Mouse (Mus musculus): ENCODE results near the gene Cntn2. TPM values are rescaled to one million over a fixed set of nuclear protein-coding genes. Genes with fewer than 3 reads are reported as not detected.

Cntn2 gene
- total RNA-seq, 4 experiments from 2014 or later, result 74.6 to 104 (median 85.8) TPM

Other genes with a start within 250 kb of the Cntn2 start
- 1 to 10 TPM; 5.1 to 6.2 (median 5.7) TPM for gene Klhdc8a, start 244.6 kb downstream of the Cntn2 start, total RNA-seq (2022)
- gene Nuak2, start 227.1 kb downstream of the Cntn2 start, total RNA-seq (2022), result 1 to 10 TPM; 1.2 to 2.0 (median 1.9) TPM
- gene Tmcc2, start 152.0 kb downstream of the Cntn2 start, total RNA-seq (2022), result 100 to 1,000 TPM; 201 to 235 (median 218) TPM
- 10 to 100 TPM; 41.2 to 53.1 (median 47.5) TPM for gene Dstyk, start 125.7 kb downstream of the Cntn2 start, total RNA-seq (2022)
- gene Rbbp5, start 65.9 kb downstream of the Cntn2 start, total RNA-seq (2022), result 10 to 100 TPM; 57.2 to 73.3 (median 65.9) TPM
- gene Tmem81, start 37.0 kb downstream of the Cntn2 start, total RNA-seq (2022), result 1 to 10 TPM; 5.9 to 6.5 (median 6.3) TPM
- 100 to 1,000 TPM; 153 to 171 (median 158) TPM for gene Nfasc, start 198.5 kb upstream of the Cntn2 start, total RNA-seq (2022)